Mouse (Mus musculus): ENCODE data around the gene Ppp3ca.

DNA sequence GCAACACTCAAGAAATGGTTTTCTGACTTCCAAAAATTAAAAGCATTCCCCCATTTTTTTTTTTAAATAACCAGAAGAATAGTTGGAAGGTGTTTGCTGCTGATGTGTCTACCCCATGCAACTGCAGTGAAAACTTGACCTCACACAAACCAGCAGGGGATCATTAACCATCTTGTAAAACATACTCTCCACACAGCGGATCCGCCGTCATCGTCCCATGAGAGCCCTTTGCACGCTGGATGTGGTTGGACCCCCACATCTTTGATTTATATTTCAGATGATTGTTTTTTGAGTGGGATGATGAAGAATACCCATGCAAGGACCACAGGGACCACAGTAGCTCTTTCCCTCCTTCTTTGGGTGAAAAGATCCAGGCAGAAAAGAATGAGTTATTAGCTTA lies 159.2 kb downstream of the Ppp3ca start:
- TF ChIP-seq EP300 (IDR thresholded peaks at IDR 0.05; ENCODE audit: low read depth) (no peak), CTCF (IDR thresholded peaks at IDR 0.05; ENCODE audit: low read depth) (no peak)

All from heart, postnatal 0 days (tissue).